Mouse (Mus musculus): ENCODE measurements around the gene Hsdl1.

DNA sequence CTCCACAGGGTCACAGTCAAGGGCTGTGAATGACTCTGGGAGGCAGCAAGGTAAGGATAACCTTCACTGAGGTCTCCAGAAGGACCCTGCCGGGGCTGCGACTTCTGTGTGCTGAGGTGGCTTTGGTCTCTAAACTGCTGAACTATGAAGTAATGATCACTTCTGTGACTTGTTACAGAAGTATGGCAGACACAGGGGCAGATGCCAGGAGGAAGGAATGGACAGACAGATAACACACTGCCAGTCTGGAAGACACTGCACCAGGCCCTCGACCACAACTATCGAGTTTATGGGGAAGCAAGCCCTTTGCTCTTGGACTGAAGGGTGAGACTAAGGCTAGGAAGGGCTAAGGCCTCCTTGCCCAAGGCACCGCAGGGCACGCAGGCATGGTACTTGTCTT lies 3.8 kb downstream of the Hsdl1 start:
- no peak for TF ChIP-seq CTCF (IDR thresholded peaks at IDR 0.05)
- TF ChIP-seq EP300 (IDR thresholded peaks at IDR 0.05): no peak
